Mouse (Mus musculus) small intestine, adult 2 months (tissue): Measurements from ENCODE around the gene Elp4.

Experiments used
- CTCF ChIP-seq: fragments of 200-500 bp; IDR thresholded peaks from 2 replicates; pipeline ENCODE4 v1.5.1; 2012; ENCODE audit warnings: low read depth, mild to moderate bottlenecking, control low read depth, inconsistent platforms, low read length, moderate library complexity, mixed read lengths; ENCODE audit not compliant: insufficient replicate concordance, insufficient read length; ENCODE audit errors: extremely low read depth
- POLR2A ChIP-seq: fragments of 200-500 bp; IDR thresholded peaks from 2 replicates; pipeline ENCODE4 v1.6.1; 2012; ENCODE audit warnings: low read depth, mild to moderate bottlenecking, control low read depth, inconsistent platforms, low read length, moderate library complexity

DNA sequence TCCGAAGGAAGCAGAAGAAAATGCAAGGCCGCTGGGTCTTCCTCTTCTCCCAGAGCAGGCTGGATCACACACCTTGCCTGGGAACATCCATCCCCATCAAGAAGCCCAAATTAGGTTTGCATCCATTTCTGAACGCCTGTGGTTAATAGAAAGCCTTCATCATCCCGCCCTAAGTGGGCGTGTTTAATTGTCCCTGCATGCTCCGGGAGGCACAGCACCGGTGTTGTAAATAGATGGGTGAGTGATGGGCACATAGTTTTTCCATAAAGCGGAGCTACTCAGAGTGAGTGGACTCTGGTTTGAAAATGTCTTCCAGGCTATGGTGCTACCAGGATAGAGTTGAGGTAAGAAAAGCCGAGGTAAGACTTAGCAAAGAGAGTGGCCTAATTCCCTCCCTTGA lies 245.0 kb downstream of the Elp4 start:
- TF ChIP-seq POLR2A = no peak
- TF ChIP-seq CTCF = no peak
